Mouse (Mus musculus) embryo, embryonic 11 days (tissue): ENCODE measurements around the gene Dnm1.

Source experiments
- DNase-seq: peaks from one replicate; pipeline ENCODE4 v3.0.0-alpha.2; 2015

The Dnm1 gene

GRCm38 (mm10) chr2:32259657-32260417 is 93.3 kb downstream of the Dnm1 start, which contains the start of gene Uck1:
Gene Uck1 (minus strand): TSS chr2:32260159.
- DNase-seq = peak; percentile 94

- DNase-seq = no peak
These were observed 94.1 kb downstream of the Dnm1 start for GRCm38 (mm10) chr2:32258887-32259533.
